Mouse (Mus musculus) activated CD4-positive, CD25-positive, alpha-beta regulatory T cell, adult 4 months (primary cell): ENCODE measurements around the gene Epha7. TPM values are rescaled to one million over a fixed set of nuclear protein-coding genes. Genes with fewer than 3 reads are reported as not detected.

ENCODE experiments used
- ATAC-seq: one replicate; pipeline ENCODE4 v1.8.0; 2017
- polyA plus RNA-seq, 2 experiments: library from polyadenylated mRNA; unstranded; fragments of 100-300 nt; shearing (Covaris generic); gene quantifications; one replicate each; pipeline ENCODE4 v1.2.1; 2017

Gene Epha7
- polyA plus RNA-seq, 2 experiments from 2014 or later, result 0.22 TPM; not detected in 1

DNA sequence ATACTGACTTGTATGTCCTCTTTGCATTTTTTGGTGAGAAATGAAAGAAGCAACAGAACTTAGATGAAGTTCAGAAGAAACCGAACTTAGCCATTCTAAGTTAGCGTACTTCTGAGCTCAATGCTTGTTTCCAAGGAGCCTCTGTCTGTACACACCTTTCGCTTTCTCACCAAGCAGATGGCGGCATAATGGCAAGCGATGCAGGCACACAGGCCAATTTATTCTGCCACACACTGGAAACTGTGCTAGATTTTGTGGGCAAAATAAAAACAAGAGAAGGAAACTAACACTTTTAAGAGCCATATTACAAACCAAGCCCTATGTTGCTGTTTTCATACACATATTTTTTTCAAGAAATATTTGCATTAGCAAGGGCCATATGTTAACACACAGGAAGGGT is 88.6 kb downstream of the Epha7 start:
- no peak for ATAC-seq

DNA sequence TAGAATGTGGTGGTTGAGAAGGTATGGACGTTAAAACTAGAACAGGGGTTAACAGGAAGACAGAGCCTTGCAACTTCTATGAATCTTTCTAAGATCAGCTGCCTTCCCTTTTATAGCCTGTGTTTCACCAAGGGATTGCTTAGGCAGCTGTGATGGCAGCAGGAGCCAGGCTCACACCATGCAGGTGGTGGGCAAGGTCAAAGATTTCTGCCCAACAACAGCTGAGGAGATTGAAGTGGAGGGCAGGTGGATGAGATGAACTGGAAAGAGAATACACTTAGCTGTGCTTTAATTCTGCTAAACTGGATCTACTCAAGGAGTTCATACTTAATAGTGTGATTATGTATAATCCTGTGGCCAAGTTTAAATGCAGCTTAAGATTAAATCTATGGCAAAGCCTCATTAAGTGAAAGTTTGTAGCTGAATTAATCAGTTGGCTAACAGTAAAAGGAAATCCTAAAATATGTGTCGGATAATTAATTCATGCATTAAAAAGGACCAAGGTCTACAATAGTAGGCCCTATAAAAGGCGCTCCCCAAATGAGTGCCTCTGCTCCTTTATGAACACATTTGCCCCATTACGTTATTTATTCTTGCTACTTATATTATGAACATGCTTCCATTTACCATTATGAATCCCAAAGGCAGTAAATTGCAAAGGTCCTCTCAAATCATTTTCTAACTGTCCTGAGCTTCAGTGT is 89.2 kb downstream of the Epha7 start:
- ATAC-seq, result no peak

DNA sequence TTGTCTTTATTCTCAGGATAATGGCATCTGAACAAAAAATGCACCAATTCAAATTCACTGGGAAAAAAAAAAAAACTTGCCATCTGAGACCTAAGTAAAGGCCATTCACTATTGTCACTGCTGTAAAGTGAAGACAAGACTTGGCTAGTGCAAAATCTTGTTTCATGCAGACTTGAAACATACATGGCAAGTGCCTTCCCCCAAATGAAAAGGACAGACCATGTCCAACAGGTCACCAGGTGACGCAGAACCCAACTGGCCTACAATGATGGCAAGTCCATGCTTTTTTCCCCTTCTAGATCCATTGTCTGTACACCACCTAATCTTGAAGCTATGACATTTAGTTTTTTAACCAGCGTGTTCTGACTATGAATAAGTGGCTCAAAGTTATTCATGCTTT is 94.1 kb downstream of the Epha7 start:
- no peak for ATAC-seq

DNA sequence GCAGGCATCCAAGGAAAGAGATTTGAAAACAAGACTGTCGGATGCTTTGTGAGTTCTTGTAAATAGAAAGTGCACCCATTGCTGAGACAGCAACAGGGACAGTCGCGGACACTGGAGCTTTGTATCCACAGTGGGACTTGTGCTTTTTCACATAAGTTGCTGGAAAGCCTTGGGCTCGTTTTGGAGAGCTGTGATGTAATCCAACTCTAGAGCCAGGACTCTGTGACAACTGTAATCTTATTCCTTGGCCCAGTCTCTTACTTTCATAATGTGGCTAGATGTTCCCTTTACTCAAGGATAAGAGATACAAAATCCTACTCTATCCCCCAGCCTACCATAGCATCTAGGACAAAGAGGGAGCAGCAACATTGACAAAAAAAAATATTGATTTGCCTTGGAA is 97.2 kb downstream of the Epha7 start:
- no peak for ATAC-seq

DNA sequence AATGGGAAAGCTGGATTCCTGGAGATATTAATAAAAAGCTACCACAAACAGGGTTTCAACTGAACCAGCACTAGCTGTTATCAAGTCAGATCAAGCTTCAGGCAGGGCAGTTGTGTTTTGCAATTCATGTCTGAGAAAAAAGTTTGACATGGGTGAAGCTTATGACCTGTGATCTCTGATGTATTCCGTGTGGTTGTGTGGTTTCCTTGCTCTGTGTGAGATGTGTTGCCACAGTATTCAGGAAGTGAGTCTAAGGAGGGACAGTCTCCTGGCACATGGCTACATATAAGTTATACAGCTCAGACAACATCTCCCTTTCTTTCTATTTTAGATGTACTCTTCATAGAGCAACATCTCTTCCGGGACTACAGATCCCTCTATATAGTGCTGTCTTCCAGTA is 99.1 kb downstream of the Epha7 start:
- no peak for ATAC-seq

DNA sequence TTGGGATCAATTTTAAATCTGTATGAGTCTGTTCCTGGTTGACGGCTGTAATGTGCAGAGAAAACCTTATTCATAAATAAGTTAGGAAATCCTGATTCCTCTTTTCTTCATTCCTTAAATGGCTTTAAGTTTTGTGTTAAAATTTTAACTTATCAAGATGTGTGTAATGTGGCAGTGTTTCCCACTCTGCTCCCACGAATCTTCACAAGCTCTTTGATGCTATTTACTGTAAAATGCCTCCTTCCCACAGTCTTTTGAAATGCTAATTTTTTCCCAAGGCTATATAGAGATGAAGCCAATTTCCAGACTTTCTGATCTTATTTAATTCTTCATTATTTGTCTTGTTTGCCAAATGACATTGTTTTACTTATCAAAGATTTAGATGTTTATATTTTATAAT is 100.7 kb downstream of the Epha7 start:
- no peak for ATAC-seq

DNA sequence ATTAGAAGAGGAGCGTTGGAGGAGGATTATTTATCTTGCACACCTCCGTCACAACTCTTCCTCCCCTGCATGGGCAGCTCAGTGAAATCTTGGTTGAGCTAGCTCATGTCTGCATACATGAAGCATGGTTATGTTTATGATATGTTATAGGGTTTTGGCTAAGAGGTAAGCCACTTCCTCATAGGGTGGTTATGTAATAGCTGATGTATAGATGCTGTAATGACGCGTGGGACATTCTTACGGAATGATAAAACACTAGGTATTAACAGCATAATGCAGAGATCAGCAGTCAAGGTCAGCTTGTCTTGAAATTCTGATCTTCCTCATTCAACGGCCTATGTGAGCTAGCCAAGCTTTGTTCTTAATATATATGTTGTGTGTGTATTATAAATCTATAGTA is 107.7 kb downstream of the Epha7 start:
- no peak for ATAC-seq

DNA sequence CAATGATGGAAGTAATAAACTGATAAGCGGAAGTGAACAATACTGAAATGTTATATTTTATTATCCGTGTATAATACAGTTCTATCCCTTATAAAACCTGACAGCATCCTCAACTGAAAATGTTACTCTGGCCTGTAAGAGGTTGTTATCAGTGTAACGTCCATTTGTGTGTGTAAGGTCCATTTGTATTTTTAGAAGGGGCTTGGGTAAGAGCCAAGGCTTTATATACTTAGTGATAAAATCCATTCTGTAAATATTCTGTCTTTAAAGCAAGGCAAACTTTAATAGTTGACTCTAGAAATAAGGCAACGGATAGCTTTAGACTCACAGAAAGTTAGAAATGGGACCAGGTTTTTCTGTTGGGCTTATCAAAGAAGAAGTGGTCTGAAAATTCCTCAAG is 113.1 kb downstream of the Epha7 start:
- no peak for ATAC-seq

DNA sequence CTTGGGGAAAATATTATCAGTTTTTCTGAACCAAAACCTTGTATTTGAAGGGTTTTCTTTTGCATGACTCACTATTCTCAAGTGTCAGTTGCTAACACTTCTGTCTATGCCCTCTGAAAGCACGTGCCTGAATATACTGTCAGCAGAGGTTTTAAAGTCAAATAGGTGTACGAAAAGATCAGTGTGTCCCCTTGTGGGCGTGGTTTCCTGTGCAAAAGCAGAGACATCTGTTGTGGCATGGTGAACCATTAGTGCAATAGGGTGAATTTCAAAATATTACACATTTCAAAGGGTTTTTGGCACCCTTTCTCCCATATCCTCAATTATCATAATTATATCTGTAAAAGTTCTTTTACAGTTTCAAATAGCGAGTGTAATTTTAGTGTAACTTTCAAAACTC is 120.5 kb downstream of the Epha7 start:
- ATAC-seq, result no peak

DNA sequence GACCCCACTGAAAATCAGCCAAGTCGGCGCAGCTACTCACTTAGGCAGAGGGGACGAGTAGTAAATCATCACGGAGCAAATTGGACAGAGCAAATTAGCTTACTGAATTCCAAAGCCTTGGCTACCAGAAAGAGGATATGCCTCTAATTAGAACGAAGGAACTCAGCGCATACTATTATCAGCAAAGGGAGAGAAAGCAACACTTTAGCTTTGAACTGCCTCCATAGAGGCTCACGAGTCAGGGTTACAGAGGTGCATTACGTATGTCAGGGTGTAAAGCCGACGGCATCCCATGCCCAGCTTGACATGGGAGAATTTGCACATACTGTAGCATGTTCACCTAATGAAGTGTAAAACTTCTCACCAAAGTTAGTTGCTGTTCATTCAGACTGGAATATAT is 121.9 kb downstream of the Epha7 start:
- no peak for ATAC-seq

DNA sequence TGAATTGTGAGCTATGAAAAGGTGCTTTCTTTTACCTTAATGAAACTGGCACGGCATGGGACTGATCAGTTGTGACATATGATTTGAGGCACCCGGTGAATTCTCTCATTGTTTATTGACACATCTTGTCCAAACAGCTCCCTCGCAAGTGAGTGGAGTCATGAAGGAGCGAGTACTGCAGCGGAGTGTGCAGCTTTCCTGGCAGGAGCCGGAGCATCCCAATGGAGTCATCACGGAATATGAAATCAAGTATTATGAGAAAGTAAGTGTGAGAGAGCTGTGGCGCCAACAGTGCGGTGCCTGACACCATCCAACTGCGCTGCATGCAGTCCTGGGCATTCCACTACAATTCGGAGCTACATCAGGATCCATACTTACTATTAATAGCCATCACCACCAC is 122.6 kb downstream of the Epha7 start:
- ATAC-seq, result no peak

DNA sequence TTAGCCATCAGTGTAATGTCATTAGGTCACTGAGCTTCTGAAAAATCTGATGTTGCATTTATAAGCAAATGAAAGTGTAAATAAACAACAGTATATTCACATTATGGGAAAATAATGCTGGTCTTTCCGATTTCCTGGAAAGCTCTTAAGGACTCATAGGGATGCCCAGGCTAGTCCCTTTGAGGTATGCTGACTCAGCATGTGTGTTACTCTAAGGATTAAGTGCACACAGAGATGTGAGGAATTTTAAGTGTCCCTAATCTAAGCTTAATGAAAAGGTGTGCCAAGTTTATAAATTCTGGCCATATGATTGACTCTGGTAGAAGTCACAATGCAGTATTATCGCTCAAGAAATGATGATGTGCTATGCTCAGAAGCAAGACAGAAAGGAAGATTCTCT is 127.8 kb downstream of the Epha7 start:
- ATAC-seq, result no peak

DNA sequence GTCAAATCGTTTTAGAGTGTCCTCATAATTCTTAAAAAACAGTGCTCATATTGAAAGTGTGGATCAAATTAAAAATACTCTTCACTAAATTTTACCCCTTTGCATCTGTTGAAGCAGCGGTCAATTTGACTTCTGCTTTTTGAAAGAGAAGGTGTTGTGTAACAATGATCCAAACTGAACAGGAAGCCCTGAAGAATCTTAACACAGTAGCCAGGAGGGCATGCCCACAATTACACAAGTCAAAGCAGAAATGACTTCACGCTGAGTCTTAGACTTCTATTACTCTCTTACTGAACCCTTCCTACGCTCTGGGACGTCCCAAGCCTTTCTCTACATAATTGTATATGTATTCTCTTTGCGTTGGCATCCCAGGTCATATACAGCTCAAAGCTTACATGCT is 131.3 kb downstream of the Epha7 start:
- ATAC-seq, result no peak

DNA sequence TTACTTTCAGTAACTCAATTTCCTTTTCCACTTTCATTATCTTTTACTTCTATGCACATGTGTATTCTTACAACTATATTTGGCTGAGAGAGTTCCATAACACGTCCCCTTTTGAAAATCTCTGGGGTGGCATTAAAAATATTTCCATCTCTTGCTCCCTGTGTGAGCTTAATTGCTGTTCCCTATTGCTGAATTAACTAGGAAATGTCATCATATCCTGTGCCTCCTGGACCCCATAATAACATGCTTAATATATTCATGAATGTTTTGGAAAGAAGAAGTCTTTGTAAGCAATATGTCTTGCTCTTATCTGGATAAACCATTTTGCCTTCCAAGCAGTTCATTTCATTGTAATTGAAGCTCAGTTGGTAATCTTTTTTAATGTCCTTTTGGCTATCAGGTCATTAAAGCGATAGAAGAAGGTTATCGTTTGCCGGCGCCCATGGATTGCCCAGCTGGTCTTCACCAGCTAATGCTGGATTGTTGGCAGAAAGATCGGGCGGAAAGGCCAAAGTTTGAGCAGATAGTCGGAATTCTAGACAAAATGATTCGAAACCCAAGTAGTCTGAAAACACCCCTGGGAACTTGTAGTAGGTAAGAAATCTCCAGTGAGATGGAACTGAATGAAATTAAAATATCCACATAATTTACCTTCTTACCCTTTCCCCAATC is 148.1 kb downstream of the Epha7 start:
- ATAC-seq, result no peak

DNA sequence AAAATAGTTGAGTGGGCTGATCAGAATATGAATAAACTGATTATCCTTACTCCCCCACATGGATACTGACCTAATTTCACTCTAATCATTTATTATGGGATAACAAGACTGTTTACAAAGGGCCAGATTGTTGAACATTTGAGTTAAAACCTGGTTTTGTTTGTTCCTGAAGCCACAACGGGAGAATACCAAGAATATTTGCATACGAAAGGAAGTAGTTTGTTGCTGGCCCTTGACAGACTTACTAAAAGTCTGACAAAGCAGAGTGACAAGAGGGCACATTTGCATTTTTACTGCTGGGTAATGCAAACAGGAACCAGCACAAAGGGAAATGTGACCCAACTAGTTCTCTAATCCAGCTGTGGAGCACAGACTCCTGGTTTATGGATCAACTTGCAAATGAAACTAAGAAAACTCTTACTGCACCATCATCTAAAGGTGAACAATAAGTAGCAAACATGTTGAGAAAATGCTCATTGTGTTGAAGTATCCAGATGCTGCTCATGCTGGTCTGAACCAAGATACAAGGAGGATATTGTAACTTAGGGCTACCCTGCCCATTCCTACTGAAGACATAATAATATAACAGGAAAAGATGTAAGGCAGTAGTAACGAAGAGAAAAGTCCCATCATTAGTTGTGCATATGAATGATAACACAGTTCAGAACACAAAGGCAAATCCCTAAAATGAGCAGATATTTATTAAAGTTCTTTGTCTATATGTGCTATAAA is 154.8 kb downstream of the Epha7 start:
- no peak for ATAC-seq

DNA sequence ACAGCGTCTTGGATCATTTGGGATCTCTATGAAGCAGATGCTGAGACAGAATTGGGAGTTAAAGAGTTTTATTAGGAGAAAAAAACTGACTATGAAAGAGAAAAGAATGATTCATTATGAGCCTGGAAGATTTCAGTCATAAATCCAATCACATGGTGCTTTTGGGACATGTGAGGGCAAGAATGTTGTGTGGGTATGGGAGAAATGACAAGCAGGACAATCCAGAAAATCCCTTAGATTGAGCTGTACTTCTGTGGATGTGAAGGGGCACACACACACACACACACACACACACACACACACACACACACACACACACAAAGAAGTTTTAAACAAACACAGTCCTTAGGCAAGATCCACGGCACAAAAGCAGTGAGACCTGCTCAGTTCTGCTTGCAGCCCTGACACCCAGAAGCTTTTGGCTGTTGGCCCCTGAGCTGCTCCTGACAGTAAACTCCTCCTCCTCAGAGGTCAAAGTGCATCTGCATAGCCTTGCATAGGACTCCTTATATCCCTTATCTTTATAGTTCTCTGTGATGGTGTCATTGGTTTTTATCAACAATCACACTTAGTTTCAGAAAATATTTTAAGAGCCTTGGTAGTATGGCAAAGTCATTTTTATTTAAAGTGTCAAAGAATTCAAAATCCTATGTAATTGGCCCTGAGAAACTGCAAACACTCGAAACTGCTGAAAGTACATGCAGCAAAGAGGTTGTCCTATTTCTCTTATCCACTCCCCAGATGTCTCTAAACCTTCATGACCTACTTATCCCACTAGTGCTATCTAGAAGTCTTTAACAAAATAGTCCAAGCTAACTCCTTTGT is 185.7 kb downstream of the Epha7 start:
- no peak for ATAC-seq

DNA sequence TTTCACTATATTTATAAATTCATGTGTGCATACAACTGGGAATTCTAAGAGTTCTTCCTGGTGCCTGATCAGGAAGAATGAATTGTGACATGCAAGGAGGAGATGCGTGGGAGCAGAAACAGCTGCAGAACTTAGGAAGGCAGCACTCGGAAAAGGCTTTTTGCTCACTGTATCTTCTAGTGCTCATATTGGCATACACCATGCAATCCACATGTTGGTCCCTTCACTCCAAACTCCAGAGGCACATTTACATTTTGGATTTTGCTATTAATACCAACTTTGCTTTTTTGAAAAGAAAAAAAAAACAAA is 186.3 kb downstream of the Epha7 start:
- no peak for ATAC-seq

DNA sequence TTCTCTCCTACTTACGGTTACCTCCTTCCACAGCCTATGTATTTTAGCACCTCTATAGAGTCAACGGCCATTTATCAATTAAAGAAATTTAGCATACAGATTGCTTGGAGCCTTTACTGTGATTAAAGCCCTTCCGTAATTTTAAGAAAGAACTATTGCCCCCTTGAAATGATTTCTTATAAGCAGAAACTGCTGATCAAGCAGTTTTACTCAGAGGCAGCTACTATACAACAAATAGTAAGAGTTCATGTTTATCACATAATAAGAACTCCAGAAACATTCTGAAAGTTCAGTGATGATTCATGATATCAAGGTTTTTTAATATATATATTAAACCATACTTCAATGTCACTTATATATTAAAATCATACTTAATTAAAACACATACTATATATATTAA is 197.4 kb downstream of the Epha7 start:
- no peak for ATAC-seq
